Comparison of ENCODE assay signal across 26 mouse cellular contexts in genomic region chr9:113670857-113671106, GRCm38 (mm10).
"Had no signal": no experiment of that assay in that cellular context is flagged by ENCODE, and none has a peak within 500 bp of the region (broad histone marks: within the 10 kb centered on the region; RNA-seq: fewer than 3 reads in every experiment).

No protein-coding gene starts in this region.

- H3K4me2 ChIP-seq: embryonic facial prominence, embryonic 12.5 days; embryonic facial prominence, embryonic 15.5 days; forebrain, embryonic 12.5 days; forebrain, embryonic 13.5 days; forebrain, embryonic 15.5 days; heart, embryonic 11.5 days; heart, embryonic 12.5 days had no signal

- H3K4me1 ChIP-seq: embryonic facial prominence, embryonic 12.5 days; embryonic facial prominence, embryonic 15.5 days; forebrain, embryonic 12.5 days; forebrain, embryonic 13.5 days; forebrain, embryonic 15.5 days; heart, embryonic 10.5 days; heart, embryonic 12.5 days had no signal

- H3K4me3 ChIP-seq: embryonic facial prominence, embryonic 12.5 days; embryonic facial prominence, embryonic 15.5 days; erythroblast, embryonic 14.5 days; forebrain, embryonic 10.5 days; forebrain, embryonic 12.5 days; forebrain, embryonic 13.5 days; forebrain, embryonic 15.5 days; gastrocnemius, adult 2 months; heart, adult 2 months; heart, embryonic 10.5 days; heart, embryonic 12.5 days had no signal

- DNase-seq: cerebellum, adult 9-11 months; cerebellum, postnatal 10 days; cerebellum, postnatal 14 days; cerebellum, postnatal 25 days; cerebellum, postnatal 36 days; embryo, embryonic 11 days; forebrain, postnatal 0 days; gastrocnemius, adult 2 months; gastrocnemius, postnatal 10 days; gastrocnemius, postnatal 14 days; gastrocnemius, postnatal 25 days; gastrocnemius, postnatal 36 days; heart, adult 18-20 months; heart, adult 2 months had no signal

- H3K9me3 ChIP-seq: embryonic facial prominence, embryonic 15.5 days; heart, embryonic 10.5 days had no signal

- H3K27ac ChIP-seq: embryonic facial prominence, embryonic 12.5 days; embryonic facial prominence, embryonic 15.5 days; forebrain, embryonic 12.5 days; forebrain, embryonic 15.5 days; gastrocnemius, adult 2 months; heart, adult 2 months; heart, embryonic 10.5 days had no signal

- H3K27me3 ChIP-seq: embryonic facial prominence, embryonic 12.5 days; embryonic facial prominence, embryonic 15.5 days; forebrain, embryonic 12.5 days; forebrain, embryonic 13.5 days; forebrain, embryonic 15.5 days; heart, embryonic 12.5 days had no signal

- ATAC-seq: forebrain, embryonic 13.5 days; forebrain, embryonic 14.5 days; forebrain, embryonic 15.5 days; forebrain, embryonic 16.5 days; forebrain, postnatal 0 days had no signal

- H3K9ac ChIP-seq: embryonic facial prominence, embryonic 12.5 days; embryonic facial prominence, embryonic 15.5 days; forebrain, embryonic 12.5 days; forebrain, embryonic 13.5 days; forebrain, embryonic 15.5 days; forebrain, postnatal 0 days; heart, embryonic 12.5 days had no signal
